Mouse (Mus musculus) forebrain, postnatal 0 days (tissue): ENCODE results near the gene Ndufa11. TPM values are rescaled to one million over a fixed set of nuclear protein-coding genes. Genes with fewer than 3 reads are reported as not detected.

ENCODE experiments used
- ATAC-seq: fragments of 200-750 bp; cut with Nextera tagmentation; 2 replicates; pipeline ENCODE4 v1.8.0; 2017; ENCODE audit warnings: mild to moderate bottlenecking, moderate library complexity
- DNase-seq: peaks from one replicate; pipeline ENCODE4 v3.0.0-alpha.2; 2015
- H3K27ac ChIP-seq: fragments of 300-500 bp; sonication (generic); 2 replicates; pipeline ENCODE4 v1.5.1; 2014; ENCODE audit warnings: low read depth, mild to moderate bottlenecking, antibody characterized with exemption, low read length, moderate library complexity, mixed read lengths
- H3K27me3 ChIP-seq: fragments of 300-500 bp; sonication (generic); 2 replicates; pipeline ENCODE4 v1.6.1; 2014; ENCODE audit warnings: mild to moderate bottlenecking, low read length, mixed read lengths; ENCODE audit not compliant: insufficient read depth
- H3K36me3 ChIP-seq: fragments of 300-500 bp; sonication (generic); 2 replicates; pipeline ENCODE4 v1.6.1; 2014; ENCODE audit warnings: mild to moderate bottlenecking, moderate library complexity; ENCODE audit not compliant: insufficient read depth
- H3K4me1 ChIP-seq: fragments of 300-500 bp; sonication (generic); 2 replicates; pipeline ENCODE4 v1.6.1; 2014; ENCODE audit warnings: antibody characterized with exemption; ENCODE audit not compliant: insufficient read depth
- H3K4me2 ChIP-seq: fragments of 300-500 bp; sonication (generic); 2 replicates; pipeline ENCODE4 v1.6.1; 2014; ENCODE audit warnings: low read depth, mild to moderate bottlenecking, moderate library complexity
- H3K4me3 ChIP-seq: fragments of 300-500 bp; sonication (generic); 2 replicates; pipeline ENCODE4 v1.5.1; 2014; ENCODE audit warnings: low read depth, low read length, mixed read lengths
- H3K9ac ChIP-seq: fragments of 300-500 bp; sonication (generic); 2 replicates; pipeline ENCODE4 v1.6.1; 2014; ENCODE audit warnings: mild to moderate bottlenecking
- H3K9me3 ChIP-seq: fragments of 300-500 bp; sonication (generic); 2 replicates; pipeline ENCODE4 v1.6.1; 2016; ENCODE audit warnings: low read length
- CTCF ChIP-seq: sonication (generic); IDR thresholded peaks from 2 replicates; pipeline ENCODE4 v1.5.1; 2016; ENCODE audit warnings: antibody characterized with exemption, control low read depth, low read depth
- WGBS: fragments of 180-500 bp; shearing (Covaris S2); extraction: QIAGEN DNeasy Blood & Tissue Kit; methylation state at CpG from one replicate; pipeline ENCODE4 v1.1.7; 2014; 5-methylcytosine and 5-hydroxymethylcytosine counted together
- polyA plus RNA-seq: library from polyadenylated mRNA; unstranded; fragments of >200 nt; fragmentation: Nextera tagmentation; extraction: Ambion mirVana; gene quantifications from 2 replicates; pipeline ENCODE4 v1.2.1, GENCODE M21; 2015
- total RNA-seq: library from RNA; depleted of rRNA; stranded (reverse); fragments of >200 nt; gene quantifications from 2 replicates; pipeline ENCODE4 v1.2.3, GENCODE M21; 2014

The Ndufa11 gene
- total and polyA plus RNA-seq, 2 experiments from 2014 or later = 191 to 576 TPM

DNA sequence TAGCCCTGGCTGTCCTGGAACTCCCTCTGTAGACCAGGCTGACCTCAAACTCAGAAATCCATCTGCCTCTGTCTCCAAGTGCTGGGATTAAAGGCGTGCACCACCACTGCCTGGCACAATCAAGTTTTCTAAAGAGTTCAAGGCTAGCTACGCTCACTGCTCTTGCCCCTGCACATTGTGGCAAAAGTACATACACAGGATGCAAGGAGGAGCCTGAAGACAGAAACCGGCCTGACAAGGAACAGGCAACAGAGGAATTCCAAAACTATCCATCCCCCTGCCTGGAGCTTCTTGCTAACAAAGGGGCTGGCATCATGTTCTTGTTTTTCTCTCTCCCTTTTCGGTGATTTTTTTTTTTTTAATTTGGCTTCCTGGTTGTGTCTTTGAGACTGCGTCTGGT lies 26.6 kb downstream of the Ndufa11 start:
- Histone ChIP-seq H3K9me3 (no peaks in the 10 kb centered on the region), H3K4me1 (no peaks in the 10 kb centered on the region), H3K9ac (no peak overlapping the region), H3K27me3 (no peaks in the 10 kb centered on the region), H3K36me3 (no peaks in the 10 kb centered on the region), H3K27ac (no peak overlapping the region), H3K4me2 (no peak overlapping the region), H3K4me3 (no peak overlapping the region)
- ATAC-seq (no peak), DNase-seq (no peak)
- 64% methylated on average over 5 of the region's 5 CpGs for WGBS
- no peak for TF ChIP-seq CTCF

DNA sequence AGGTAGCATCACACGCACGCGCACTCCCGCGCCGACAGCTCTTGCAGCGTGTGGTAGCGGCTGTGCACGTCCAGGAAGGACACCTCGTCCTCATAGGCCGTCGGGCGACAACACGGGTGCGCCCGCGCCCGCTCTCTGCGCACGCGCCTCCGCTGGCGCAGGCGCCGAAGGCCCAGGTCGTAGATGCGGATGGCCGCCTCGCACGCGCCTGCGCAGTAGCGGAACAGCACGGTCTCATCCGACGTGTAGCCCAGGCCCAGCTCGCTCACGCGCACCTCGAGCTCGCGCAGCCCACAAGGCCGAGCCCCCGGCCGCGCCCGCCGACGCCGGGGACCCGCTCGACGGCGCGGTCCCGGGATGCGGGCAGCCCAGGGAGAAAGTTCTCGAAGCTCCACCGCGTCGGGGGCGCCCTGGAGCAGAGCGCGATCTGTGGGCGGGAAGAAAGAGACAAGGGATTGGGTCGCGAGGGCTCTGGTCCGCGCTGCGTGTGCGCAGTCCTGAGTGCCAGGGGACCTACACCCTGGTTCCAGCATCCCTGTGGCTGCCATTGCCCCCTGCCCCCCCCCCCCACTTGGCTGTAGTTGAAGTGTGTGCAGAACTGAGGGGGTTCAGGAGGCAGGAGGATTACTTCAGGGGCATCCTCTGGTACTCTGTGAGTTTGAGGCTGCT lies 34.0 kb downstream of the Ndufa11 start:
- H3K9me3 ChIP-seq = no peaks in the 10 kb centered on the region
- H3K4me3 ChIP-seq = peak overlapping the region; percentile 36
- DNase-seq (peak; percentile 86), ATAC-seq (peak; percentile 91)
- H3K4me2 ChIP-seq = peak overlapping the region; percentile 39
- no peak overlapping the region for H3K9ac ChIP-seq
- H3K36me3 ChIP-seq = no peaks in the 10 kb centered on the region
- H3K27me3 ChIP-seq = peaks cover 39% of the 10 kb centered on the region
- 23% methylated on average over 71 of the region's 71 CpGs for WGBS
- H3K4me1 ChIP-seq = no peaks in the 10 kb centered on the region
- no peak for TF ChIP-seq CTCF
- no peak overlapping the region for H3K27ac ChIP-seq

DNA sequence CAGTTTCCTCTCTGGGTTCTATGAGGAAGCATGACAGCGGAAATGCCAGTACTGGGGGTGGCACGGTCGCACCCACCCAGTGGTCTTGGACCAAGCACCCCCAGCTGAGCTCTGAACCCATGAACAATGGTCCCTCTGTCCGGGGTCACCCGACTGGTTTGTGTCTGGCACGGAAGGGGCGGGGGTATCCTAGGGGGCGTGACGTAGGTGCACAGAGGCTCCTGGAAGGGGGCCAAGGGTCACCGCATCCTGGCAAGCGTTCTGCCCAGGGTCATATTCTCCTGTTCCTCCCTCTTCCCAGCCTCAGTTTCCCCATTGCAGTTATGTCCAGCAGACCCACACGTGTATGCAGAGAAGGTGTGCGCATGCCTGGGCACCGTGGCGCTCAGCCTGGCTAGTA lies 35.9 kb downstream of the Ndufa11 start:
- WGBS = 18% methylated on average over 15 of the region's 15 CpGs
- Histone ChIP-seq H3K4me3 (no peak overlapping the region), H3K36me3 (no peaks in the 10 kb centered on the region), H3K9ac (no peak overlapping the region), H3K27ac (no peak overlapping the region), H3K4me1 (no peaks in the 10 kb centered on the region; the same call in 1 of the 2 replicates), H3K4me2 (no peak overlapping the region), H3K27me3 (peaks cover 54% of the 10 kb centered on the region), H3K9me3 (no peaks in the 10 kb centered on the region)
- no peak for DNase-seq
- no peak for ATAC-seq
- TF ChIP-seq CTCF = no peak

DNA sequence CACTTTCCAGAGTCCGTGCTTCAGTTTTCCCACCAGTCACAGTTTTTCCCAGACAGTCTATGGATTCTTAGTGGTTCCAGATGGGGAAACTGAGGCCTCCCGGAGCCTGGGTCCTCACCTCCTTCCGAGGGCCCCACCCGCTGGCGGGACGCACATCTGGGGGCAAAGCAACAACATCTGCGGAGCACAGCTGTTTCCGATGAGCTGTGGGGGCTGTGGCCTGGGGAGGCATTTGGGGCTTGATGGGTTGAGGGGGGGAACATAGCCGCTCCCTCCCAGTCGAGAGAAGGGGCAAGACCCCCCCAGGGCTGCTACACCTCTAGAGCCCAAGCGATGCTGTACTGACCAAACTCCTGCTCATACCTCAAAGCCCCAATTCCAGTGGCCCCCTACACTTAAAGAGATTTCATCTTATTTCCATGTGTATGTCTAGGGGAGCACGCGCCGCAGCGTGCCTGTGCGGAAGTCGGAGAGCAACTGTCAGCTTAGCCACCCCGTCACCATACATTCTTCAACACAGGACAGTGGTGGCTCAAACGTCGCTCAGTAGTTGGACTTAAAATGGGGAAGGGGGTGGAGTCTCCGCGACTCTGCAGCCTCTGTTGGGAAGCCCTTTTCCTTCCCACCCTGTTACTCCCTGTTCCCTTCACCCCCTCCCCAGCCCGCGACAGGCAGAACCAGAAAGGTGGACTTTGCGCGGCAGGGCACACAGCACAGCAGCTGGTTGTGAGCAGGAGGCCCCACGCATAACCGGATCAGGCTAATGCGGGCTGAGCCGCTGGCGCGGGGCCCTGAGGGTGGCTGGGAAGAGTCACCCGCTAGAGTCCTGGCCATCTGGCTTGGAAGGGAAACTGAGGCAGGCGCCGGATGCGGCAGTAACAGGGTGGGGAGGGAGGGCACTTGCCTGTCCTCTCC lies 37.0 kb downstream of the Ndufa11 start:
- H3K27ac ChIP-seq = no peak overlapping the region
- 19% methylated on average over 36 of the region's 36 CpGs for WGBS
- no peak overlapping the region for H3K4me2 ChIP-seq
- H3K36me3 ChIP-seq = no peaks in the 10 kb centered on the region
- H3K9ac ChIP-seq = no peak overlapping the region
- H3K4me1 ChIP-seq = no peaks in the 10 kb centered on the region; the same call in 1 of the 2 replicates
- H3K4me3 ChIP-seq = no peak overlapping the region
- H3K9me3 ChIP-seq = no peaks in the 10 kb centered on the region
- DNase-seq = no peak
- TF ChIP-seq CTCF = no peak
- ATAC-seq = no peak
- peaks cover 54% of the 10 kb centered on the region for H3K27me3 ChIP-seq

DNA sequence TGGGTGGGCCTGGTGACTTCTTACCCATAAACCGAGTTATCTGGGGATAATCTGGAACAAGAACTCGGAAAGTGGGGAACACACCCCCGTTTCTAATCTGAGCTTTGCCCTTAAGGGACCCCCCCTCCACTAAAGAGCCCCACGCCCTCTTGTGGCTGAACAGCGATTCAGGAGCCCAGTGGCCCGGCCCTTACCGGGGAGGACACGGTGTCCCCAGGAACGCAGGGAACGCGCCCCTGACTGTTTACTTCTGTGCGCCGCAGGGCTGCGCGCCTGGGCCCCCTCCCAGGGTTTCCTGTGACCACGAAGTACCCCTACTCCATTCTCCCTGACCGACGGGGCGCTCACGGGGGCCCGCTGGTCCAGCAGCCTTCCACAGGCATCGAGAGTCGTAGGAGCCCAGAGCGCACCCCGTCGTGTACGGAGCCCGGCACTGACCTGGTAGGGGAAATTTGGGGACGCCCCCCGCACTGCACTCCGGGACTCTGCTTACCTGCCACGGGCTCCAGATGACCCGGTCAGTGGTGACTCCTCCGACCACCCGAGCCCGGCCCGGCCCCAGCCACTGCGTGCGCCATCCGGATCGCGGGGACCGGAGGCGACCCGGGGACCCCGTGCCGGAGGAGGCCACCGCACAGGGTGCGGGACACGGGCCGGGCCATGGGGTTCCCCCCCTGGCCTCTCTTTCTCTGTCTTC lies 39.3 kb downstream of the Ndufa11 start:
- ATAC-seq (no peak), DNase-seq (no peak)
- WGBS = under 1% methylated on average over 49 of the region's 51 CpGs

DNA sequence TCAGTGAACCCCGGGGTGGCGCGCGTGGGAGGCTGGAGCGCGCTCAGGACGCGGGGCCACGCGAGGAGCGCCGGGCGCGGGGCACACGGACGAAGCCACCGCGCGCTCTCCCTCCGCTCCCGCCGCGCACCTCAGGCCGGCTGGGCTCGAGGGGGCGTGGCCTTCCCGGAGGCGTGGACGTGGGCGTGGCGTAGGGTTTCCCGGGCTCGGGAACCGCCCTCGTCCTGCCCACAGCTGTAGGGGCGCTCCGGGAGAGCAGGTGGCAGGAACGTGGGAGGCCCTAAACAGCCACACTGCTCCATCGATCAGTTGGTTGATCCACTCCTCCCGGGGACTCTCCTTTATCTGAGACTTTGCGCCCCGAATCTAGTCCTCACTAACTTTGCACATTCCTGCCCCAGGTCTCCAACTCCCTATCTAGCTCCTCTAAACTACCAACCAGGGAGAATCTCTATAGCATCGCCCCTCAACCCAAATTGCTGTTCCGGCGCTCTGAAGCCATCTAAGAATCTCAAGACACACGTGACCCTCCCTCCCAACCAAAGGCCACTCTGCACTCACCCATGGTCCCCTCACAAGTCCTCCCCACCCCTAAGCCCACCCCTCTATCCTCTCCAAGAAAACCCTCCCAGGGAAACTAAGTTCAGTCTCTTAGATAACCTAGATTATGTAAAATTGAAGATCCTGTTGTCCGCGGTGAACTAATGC lies 40.0 kb downstream of the Ndufa11 start, which contains the start of gene Nrtn:
TSS of gene Nrtn (minus strand) at position 115 of the 708 bp plus-strand sequence.
- peak within 1 kb of the TSS; percentile 40 for H3K4me3 ChIP-seq
- peaks cover 45% of the 10 kb centered on the region for H3K27me3 ChIP-seq
- TF ChIP-seq CTCF = no peak
- no peaks in the 10 kb centered on the region for H3K9me3 ChIP-seq
- peaks cover 7% of the 10 kb centered on the region; the same call in 1 of the 2 replicates for H3K4me1 ChIP-seq
- DNase-seq (peak; percentile 57), ATAC-seq (no peak)
- H3K36me3 ChIP-seq = no peaks in the 10 kb centered on the region
- H3K9ac ChIP-seq = peak within 1 kb of the TSS; percentile 35; the same call in 1 of the 2 replicates
- H3K27ac ChIP-seq = no peak within 1 kb of the TSS
- WGBS = under 1% methylated on average over 37 of the region's 48 CpGs
- peak within 1 kb of the TSS; percentile 80 for H3K4me2 ChIP-seq

More for the DNA sequence above, 39.3 kb downstream of the Ndufa11 start:
- no peak overlapping the region for H3K27ac ChIP-seq
- peak overlapping the region; percentile 40 for H3K4me3 ChIP-seq
- peaks cover 3% of the 10 kb centered on the region; the same call in 1 of the 2 replicates for H3K4me1 ChIP-seq
- H3K9me3 ChIP-seq = no peaks in the 10 kb centered on the region
- TF ChIP-seq CTCF = no peak
- peak overlapping the region; percentile 35; the same call in 1 of the 2 replicates for H3K9ac ChIP-seq
- peak overlapping the region; percentile 80 for H3K4me2 ChIP-seq
- H3K36me3 ChIP-seq = no peaks in the 10 kb centered on the region
- peaks cover 50% of the 10 kb centered on the region for H3K27me3 ChIP-seq
